Mouse (Mus musculus) erythroblast, adult 5-6 weeks (primary cell): ENCODE data around the gene Syce3. TPM values are rescaled to one million over a fixed set of nuclear protein-coding genes. Genes with fewer than 3 reads are reported as not detected.

Source experiments
- ATAC-seq: replicated peaks from 2 replicates; pipeline ENCODE4 v1.8.0; 2016; ENCODE audit warnings: moderate number of reproducible peaks, mild to moderate bottlenecking, moderate TSS enrichment, inconsistent platforms; ENCODE audit not compliant: poor library complexity, low FRiP score, severe bottlenecking
- total RNA-seq, 2 experiments: library from RNA; stranded (forward) in 1 of 2; stranded (reverse) in 1 of 2; fragments of 150-400 nt in 1 of 2; fragments of 200-764, 138-1000 nt in 1 of 2; gene quantifications; 2 replicates each; pipeline versions ENCODE4 v1.2.3 to v1.2.4; 2015 to 2017; ENCODE audit warnings: low replicate concordance in 2 of 2

Syce3 gene
- total RNA-seq, 2 experiments from 2014 or later: not detected

DNA sequence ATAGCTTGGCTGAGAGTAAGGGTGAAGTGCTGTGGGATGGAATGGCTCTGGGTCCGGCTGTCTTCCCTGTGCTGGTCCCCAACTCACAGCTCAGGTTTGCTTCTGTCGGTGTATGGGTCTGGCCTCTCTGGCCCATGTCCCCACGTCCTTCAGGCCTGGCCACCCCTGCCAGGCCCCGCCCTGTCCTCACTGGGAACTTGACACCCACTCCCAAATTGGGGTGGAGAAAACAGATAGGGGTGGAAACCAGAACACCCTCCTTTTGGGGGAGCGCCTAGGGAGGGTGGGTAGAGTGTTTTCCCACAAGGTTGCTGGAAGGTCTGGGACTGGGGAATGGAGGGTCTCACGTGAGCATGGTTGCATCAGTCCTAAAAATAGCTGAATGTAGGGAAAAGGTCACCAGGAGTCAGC lies 15.4 kb upstream of the Syce3 start, which contains the start of gene Cpt1b:
Gene Cpt1b, minus strand, starts transcription at position 153 of the 411 bp plus-strand sequence.
- ATAC-seq: no peak

DNA sequence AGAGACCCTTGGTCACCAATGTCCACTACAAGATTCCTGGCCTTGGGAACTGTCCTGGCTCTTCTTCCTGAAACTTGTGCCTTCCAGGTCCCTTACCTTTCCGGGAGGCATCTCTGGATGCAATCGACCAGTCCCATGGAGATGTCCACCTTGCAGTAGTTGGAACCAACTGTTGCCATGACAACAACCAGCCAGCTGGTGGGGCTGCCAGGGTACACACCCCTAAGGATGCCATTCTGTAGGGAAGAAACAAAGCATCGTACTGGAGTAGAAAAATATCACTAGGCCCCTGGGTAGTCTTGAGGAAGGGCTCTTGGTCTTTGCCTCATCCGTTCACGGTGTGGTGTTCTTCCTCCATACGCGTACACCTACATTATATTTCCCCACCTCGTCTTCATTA lies 14.3 kb upstream of the Syce3 start:
- ATAC-seq: no peak

DNA sequence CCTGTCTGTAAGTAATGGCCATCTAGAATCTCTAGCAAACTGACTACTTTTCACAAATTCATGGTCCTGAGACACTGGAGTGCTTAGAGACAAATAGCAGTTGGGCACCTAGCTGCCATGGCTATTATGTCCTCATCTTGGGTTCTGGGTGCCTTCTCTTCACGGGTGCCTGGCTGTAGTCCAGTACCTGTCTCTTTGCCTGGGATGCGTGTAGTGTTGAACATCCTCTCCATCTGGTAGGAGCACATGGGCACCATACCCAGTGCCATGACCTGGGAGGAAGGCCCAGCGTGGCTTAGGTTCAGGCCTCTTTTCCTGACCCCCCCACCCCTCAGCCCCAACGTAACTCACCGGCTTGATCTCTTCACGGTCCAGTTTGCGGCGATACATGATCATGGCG lies 11.6 kb upstream of the Syce3 start:
- ATAC-seq: no peak

GRCm38 (mm10) chr15:89415282-89415681 lies 5.0 kb upstream of the Syce3 start:
- ATAC-seq: no peak

DNA sequence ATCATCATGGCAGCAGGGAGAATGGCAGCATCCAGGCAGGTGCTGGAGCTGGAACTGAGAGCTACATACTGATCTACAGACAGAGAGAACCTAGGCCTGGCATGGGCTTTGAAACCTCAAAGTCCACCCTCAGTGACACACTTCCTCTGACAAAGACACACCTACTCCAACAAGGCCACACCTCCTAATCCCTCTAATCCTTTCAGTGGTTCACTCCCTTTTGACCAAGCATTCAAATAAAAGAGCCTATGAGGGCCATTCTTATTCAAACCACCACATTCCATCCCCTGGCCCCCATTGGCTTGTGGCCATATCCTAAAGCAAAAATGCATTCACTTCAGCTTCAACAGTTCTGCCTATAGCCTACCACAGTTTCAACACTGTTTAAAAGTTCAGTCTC lies 3.6 kb downstream of the Syce3 start:
- no peak for ATAC-seq

- no peak for ATAC-seq
Measured at GRCm38 (mm10) chr15:89404831-89405623, 5.3 kb downstream of the Syce3 start.

- no peak for ATAC-seq
Measured at GRCm38 (mm10) chr15:89402471-89402870, 7.8 kb downstream of the Syce3 start.

- no peak for ATAC-seq
Measured at GRCm38 (mm10) chr15:89399716-89400115, 10.6 kb downstream of the Syce3 start.

- ATAC-seq: no peak
Measured at GRCm38 (mm10) chr15:89398146-89398545, 12.2 kb downstream of the Syce3 start.

GRCm38 (mm10) chr15:89396883-89397282 lies 13.4 kb downstream of the Syce3 start:
- ATAC-seq: no peak

- no peak for ATAC-seq
Measured at GRCm38 (mm10) chr15:89390081-89390480, 20.2 kb downstream of the Syce3 start.

DNA sequence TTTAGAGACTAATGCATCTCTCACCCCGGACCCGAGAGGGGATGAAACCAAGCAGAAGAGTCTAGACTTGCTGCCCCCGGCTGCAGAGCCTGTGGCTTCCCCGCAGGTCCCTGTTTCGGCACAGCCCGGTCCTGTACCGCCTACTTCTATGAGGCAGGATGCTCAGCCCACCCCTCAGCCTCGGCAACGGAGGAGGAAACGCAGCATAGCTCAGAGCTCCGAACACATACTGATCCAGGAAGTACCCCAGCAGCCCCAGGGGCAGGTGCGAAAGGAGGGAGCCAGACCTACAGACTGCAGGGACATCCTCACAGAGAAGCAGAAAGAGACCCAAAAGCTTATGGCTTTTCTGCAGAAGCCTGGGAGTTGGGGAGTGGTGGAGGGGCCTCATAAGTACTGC lies 23.2 kb downstream of the Syce3 start:
- ATAC-seq: no peak

DNA sequence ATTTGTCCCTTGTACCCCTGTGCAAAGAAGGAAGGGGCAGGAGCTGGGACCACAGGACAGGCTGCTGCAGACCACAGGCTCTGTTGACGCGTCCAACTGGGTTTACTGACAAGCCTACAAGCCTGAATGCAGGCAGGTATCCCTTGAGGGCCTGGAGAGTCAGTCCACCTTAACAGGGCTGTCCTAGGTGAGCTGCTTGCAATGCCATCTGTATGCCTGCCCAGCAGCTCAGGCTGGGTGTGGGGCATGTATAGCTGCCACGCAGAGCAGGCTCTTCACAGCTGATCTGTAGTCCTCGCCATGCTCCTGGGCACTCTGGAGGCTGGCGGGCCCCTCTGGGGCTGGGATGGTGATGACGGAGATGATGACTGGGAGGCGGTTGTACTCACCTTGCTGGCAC lies 25.7 kb downstream of the Syce3 start, which contains the start of gene Klhdc7b:
Gene Klhdc7b, plus strand, starts transcription at position 301 of the 400 bp plus-strand sequence.
- ATAC-seq: no peak

DNA sequence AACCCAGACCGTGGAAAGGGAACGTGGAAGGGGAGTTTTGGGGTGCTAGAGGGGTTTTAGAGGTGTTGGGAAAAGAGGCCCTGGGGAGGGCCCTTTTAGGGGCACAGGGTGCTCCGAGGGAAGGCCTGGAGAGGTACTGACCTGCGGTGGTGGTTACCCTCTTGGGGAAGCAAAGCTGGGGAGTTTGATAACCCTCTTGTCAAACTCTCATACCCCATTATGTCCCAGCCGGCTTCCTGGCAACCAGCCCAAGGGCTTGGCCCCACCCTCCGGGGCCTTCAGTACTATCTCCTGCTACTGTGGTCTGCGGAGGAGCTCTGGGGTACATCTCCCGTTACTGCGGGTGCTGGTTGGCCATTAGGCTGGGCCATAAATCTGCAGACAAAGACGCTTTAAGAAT lies 30.9 kb downstream of the Syce3 start:
- no peak for ATAC-seq

DNA sequence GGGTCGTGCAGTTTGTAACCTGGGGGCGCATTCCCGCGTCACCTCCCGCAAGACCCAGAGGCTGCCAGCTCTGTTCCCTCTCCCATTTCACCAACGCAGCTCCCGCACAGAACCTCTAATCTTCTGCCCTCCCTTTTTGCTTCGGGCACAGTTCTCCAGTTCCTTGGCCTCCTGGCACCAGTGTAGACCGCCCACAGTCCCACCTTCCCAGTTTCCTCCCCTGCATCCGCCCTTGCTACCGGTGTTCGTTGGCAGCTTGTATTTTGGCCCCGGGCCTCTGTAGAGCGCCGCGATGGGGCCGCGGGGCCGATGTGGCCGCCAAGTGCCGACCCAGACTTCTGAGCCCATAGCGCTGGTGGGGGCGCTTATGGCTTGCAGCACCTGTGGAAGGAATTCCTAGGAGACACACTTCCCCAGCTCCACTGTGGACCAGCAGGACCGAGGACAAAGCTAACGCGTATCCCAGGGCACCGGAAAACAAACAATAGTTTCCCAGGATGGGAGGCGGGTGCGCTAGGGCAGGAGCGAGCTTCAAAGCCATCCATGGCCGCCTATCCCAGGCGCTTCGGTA lies 31.4 kb downstream of the Syce3 start, which contains the start of gene Odf3b:
Gene Odf3b, minus strand, starts transcription at position 452 of the 571 bp plus-strand sequence.
- ATAC-seq: no peak

DNA sequence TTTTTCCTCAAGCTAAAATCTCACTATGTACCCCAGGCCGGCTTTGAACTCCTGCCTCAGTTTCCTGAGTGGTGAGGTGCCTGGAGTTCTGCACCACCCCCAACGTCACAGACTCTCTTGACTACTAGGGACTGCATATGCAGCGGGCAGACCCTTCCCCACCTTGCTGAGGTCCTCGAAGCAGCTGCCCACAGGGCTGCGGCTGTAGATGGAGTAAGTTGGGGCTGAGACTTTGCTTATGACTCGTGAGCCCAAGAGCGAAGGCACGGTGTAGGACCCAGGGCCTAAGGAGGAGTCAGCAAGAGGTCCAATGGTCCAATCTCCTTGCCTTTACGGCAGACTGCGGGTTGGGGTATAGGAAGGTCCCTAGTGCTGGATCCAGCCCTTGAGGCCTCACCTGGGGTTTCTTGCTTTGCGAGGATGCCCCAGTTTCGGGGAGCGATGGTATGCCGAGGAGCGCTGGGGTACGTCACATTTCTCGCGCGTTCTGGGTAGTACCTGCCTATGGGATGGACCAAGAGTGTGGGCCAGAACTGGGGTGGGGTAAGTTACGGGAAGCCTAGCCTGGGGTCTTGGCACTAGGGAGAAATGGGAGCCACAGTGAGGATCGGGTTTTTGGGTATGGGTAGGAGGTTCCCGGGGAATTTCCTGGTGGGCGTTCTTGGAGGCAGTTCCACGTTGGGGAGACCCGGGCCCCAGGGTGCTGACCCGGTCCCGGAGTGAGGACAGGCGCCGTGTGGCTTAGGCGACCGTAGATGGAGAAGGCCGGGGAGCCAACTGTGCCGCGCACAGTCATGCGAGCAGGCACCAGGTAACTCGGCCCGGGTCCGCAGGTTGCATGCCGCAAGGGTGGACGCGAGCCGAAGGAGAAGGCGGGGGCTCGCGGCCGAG lies 32.1 kb downstream of the Syce3 start:
- ATAC-seq: no peak

- ATAC-seq: no peak
Measured at GRCm38 (mm10) chr15:89377362-89377761, 32.9 kb downstream of the Syce3 start.

DNA sequence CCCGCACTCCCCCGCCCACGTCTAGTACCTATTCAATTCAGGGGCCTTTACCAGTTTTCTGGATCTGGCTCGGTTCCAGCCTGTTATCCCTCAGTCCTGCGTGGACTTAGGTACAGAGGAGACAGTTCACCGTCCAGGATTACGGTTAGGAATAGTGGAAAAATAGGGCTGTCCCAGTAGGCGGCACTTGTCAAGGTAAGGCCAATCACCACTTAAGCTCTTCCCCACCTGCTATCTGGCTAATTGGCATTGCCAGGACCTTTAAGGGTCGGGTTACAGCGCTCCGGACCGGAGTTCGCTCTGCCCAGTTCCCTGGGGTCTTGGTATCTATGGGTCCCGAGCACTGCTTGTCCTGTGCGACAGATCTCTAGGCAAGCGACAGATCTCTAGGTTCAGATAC lies 33.3 kb downstream of the Syce3 start, which contains the start of gene Tymp:
Gene Tymp, minus strand, starts transcription at position 83 of the 400 bp plus-strand sequence.
- ATAC-seq: no peak

GRCm38 (mm10) chr15:89376040-89376439 lies 34.3 kb downstream of the Syce3 start:
- no peak for ATAC-seq

DNA sequence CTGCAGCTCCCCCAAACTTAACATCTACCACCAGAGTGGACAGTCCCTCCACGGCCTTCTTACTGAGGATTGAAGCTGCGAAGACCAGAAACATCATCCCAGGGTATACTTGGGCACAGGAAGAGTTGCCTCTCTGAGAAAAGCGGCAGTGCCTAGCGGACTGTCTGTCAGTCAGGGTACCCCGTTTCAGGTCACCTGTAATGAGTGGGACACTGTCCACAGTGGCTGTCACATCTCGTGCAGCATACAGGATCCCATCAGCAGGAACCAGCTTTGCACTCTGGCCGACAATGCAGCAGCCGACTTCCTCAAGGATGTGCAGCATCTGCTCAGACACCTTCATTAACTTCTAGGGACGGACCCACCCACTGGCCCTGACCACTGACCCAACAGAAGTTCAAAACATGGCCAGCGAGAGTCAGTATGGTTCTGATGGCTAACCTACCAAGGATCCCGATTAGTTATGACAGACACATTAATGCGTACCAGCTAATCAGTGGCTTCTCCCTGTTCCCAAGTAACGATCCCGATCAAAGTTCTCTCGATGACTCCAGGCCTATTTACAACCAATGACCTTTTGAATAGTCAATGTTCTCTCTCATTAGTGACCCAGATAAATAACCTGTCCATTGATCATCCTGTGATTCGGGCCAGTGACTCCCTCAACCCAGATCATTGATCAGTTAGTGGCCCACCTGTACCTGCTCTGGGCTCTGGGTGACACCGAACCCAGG lies 35.3 kb downstream of the Syce3 start:
- no peak for ATAC-seq
